Mouse (Mus musculus): ENCODE data around the gene Vac14. TPM values are rescaled to one million over a fixed set of nuclear protein-coding genes. Genes with fewer than 3 reads are reported as not detected.

Gene Vac14
- polyA plus RNA-seq, 1 experiment from 2014 or later, result 31.8 TPM

DNA sequence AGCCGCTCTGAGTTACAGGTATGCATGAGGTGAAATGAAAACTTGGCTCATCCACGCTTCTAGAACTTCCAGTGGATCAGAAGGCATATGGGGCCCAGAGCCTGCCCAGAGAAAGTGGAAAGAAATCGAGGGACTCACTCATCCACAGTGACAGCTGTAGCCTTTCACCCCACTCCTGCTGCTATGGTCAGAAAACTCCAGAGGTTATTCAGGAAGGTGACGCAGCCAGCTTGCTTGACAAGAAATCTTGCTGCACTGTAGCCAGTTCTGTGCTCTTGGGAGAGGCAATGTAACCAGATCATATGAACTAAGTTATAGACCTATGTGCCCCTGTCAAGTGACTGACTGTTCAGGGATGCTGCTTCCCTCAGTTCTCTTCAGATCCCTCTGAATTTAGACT, 77.7 kb downstream of the Vac14 start:
- H3K27me3 ChIP-seq, result no peaks in the 10 kb centered on the region
- ATAC-seq (ENCODE audit: low FRiP score, low read depth), result no peak
- H3K9ac ChIP-seq (replicated peaks), result no peak overlapping the region
- H3K4me3 ChIP-seq, result no peak overlapping the region
- H3K36me3 ChIP-seq, result peaks cover 23% of the 10 kb centered on the region
- 93% methylated on average over 4 of the region's 4 CpGs for WGBS
- no peak overlapping the region for H3K27ac ChIP-seq (replicated peaks)
- H3K9me3 ChIP-seq, result no peaks in the 10 kb centered on the region
- no peaks in the 10 kb centered on the region for H3K4me1 ChIP-seq
- no peak overlapping the region for H3K4me2 ChIP-seq (replicated peaks)

DNA sequence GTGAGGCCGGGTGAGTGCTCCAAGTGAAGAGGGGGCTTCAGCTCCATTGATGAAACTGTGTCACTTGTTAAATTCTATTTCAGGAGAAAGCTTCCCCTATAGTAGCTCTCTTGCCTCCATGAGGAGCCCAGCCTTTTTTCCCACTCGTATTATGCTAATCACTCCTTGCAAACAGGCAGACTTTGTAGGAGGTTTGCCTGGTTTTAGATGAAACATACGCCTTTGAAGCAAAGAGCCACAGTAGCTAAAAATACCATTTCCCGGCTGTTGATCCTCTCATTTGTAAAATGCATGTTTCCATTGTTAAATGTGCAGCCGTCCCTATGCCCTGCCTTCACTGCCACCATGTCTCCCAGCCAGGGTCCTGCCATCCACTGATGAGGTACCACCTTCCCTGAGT, 79.2 kb downstream of the Vac14 start:
- H3K27ac ChIP-seq (replicated peaks), result no peak overlapping the region
- no peaks in the 10 kb centered on the region for H3K27me3 ChIP-seq
- no peaks in the 10 kb centered on the region for H3K9me3 ChIP-seq
- 0 out of 2 replicates have a peak, but pooled peaks cover 5% of the 10 kb centered on the region for H3K4me1 ChIP-seq
- H3K9ac ChIP-seq (replicated peaks), result no peak overlapping the region
- 86% methylated on average over 5 of the region's 5 CpGs for WGBS
- H3K4me3 ChIP-seq, result no peak overlapping the region
- H3K4me2 ChIP-seq (replicated peaks), result no peak overlapping the region
- no peak for ATAC-seq (ENCODE audit: low FRiP score, low read depth)
- H3K36me3 ChIP-seq, result peaks cover 29% of the 10 kb centered on the region

DNA sequence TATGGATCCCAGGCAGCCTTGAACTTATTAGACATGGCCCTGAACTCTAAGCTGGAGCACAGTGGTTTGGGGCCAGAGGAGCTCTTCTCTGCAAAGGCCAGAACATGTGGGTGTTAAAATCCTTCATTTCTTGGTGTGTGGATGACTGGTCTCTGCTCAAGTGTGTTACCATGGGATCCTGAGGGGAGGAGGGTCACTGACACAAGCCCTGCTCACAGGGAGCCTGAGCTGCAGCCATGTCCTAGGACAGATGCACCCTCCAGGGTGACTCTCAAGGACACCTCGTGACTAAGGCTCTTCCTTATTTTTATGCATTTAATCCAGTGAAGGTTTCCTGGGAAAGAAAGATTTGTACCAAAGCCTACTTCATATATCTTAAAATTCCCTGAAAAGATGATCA, 79.7 kb downstream of the Vac14 start:
- no peak overlapping the region for H3K4me2 ChIP-seq (replicated peaks)
- 0 out of 2 replicates have a peak, but pooled peaks cover 9% of the 10 kb centered on the region for H3K4me1 ChIP-seq
- WGBS, result 93% methylated on average over 1 of the region's 1 CpGs
- peaks cover 29% of the 10 kb centered on the region for H3K36me3 ChIP-seq
- H3K9me3 ChIP-seq, result no peaks in the 10 kb centered on the region
- H3K27ac ChIP-seq (replicated peaks), result no peak overlapping the region
- no peak overlapping the region for H3K9ac ChIP-seq (replicated peaks)
- no peaks in the 10 kb centered on the region for H3K27me3 ChIP-seq
- H3K4me3 ChIP-seq, result no peak overlapping the region
- ATAC-seq (ENCODE audit: low FRiP score, low read depth), result no peak

DNA sequence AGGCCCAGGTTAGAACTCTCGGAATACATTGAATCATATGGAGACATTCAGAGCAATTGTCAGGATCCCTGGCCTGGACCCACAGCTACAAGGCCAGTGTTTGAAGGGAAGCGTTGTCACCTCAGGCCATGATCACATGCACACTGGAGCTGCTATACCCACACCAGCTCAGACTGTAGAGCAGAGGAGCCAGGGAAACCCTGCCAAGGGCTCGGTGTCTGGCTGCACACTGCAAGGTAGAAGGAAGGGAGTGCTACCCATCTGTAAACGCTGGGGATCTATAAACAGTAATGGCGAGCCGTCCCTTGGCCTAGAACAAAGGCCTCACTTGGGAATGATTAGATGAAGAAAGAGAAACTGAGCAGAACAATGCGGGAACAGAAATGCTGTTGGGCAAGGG, 81.1 kb downstream of the Vac14 start:
- no peaks in the 10 kb centered on the region for H3K9me3 ChIP-seq
- H3K36me3 ChIP-seq, result peaks cover 25% of the 10 kb centered on the region
- H3K4me1 ChIP-seq, result 0 out of 2 replicates have a peak, but pooled peaks cover 9% of the 10 kb centered on the region
- H3K27me3 ChIP-seq, result no peaks in the 10 kb centered on the region
- no peak overlapping the region for H3K27ac ChIP-seq (replicated peaks)
- ATAC-seq (ENCODE audit: low FRiP score, low read depth), result no peak
- H3K4me2 ChIP-seq (replicated peaks), result no peak overlapping the region
- no peak overlapping the region for H3K4me3 ChIP-seq
- 91% methylated on average over 7 of the region's 7 CpGs for WGBS
- H3K9ac ChIP-seq (replicated peaks), result no peak overlapping the region

DNA sequence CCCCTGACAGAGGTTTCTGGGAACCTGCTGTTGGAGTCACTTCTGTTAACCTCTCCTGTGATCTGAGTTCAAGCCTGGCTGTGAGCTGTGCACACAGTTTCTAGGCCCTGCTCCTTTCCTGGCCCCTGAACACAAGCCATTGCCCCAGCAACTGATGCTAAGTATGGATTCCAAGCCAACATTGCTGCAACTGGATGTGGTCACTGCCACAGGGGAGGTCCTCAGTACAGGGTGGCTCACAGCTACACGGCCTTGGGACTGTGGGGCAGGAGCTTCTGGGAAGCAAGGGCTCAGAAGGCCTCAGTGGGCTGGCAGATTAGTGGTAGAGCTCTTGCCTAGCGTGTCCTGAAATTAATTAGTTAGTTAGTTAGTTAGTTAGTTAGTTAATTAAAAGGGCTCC, 82.2 kb downstream of the Vac14 start:
- Histone ChIP-seq H3K4me1 (0 out of 2 replicates have a peak, but pooled peaks cover 9% of the 10 kb centered on the region), H3K36me3 (peaks cover 31% of the 10 kb centered on the region), H3K4me2 (replicated peaks) (no peak overlapping the region), H3K27ac (replicated peaks) (no peak overlapping the region), H3K9me3 (no peaks in the 10 kb centered on the region), H3K9ac (replicated peaks) (no peak overlapping the region), H3K4me3 (no peak overlapping the region), H3K27me3 (no peaks in the 10 kb centered on the region)
- 85% methylated on average over 2 of the region's 2 CpGs for WGBS
- ATAC-seq (ENCODE audit: low FRiP score, low read depth), result no peak

DNA sequence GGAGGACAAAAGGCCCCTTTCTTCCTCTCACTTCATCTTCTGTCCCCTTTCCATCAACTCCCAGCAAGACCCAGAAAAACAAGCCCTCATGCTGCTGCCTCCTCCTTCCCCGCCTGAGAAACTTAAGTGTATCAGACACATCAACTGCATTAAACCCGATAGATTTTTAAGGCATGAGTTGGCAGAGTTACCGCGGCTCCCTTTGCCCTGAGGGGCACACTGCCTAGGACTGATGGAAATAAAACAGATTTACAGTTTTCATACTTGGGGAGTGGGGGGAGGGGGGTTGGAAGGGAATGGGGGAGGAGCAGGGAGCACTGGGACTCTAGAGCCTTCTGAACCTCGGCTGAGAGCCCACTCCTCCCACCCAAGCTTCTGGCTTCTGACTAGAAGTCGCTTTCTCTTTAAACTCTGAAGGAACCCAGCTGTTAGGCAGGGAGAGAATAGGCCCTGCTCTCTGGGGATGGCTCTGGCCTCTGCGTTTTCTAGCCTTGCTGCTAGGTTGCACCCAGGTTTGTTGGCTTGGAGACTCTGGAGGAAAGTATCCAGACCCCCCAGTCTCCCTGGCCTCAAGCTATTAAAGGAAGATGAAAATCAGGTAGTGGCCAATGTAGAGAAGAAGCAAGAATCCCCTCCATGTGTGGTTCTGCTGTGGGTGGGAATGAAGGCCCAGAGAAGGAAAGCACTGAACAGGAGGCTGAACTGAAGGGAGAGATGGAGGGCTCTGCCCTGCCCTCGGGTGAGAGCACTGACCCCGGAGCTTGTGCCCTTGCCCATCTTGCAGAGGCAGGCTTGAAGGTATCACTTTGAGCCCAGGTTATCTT, 84.5 kb downstream of the Vac14 start:
- H3K36me3 ChIP-seq, result peaks cover 24% of the 10 kb centered on the region
- no peak overlapping the region for H3K4me3 ChIP-seq
- no peak overlapping the region for H3K9ac ChIP-seq (replicated peaks)
- no peaks in the 10 kb centered on the region for H3K27me3 ChIP-seq
- H3K9me3 ChIP-seq, result no peaks in the 10 kb centered on the region
- H3K4me2 ChIP-seq (replicated peaks), result no peak overlapping the region
- H3K27ac ChIP-seq (replicated peaks), result no peak overlapping the region
- ATAC-seq (ENCODE audit: low FRiP score, low read depth), result no peak
- H3K4me1 ChIP-seq, result 0 out of 2 replicates have a peak, but pooled peaks cover 9% of the 10 kb centered on the region
- WGBS, result 61% methylated on average over 9 of the region's 9 CpGs

DNA sequence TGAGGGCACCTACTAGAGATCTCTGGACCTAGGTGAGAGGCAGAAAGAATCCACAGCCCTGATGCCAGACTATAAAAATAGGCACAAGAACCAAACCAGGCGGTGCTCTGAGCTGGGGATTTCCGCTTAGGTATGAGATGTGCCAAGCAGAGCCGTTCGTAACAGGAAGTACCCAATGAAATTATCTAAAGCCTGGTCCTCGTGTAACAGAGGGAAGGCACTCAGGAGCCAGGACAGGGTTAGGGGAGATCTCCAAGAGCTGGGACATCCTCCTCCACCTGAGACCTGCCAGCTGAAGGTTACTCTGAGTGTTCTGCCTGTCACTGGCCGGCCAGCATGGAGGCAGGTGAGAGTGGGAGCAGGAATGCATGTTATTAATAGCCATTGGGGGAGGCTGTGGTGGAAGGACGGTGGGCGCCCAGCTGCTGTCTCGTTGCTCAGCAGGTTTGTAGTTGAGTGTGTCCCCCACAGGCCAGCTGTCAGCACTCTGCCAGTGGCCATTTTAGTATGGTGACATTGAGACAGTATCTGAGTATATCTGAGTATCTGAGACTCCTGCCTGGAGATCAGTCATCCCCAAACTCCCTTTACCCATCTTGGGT, 85.2 kb downstream of the Vac14 start:
- H3K4me2 ChIP-seq (replicated peaks), result no peak overlapping the region
- no peak overlapping the region for H3K4me3 ChIP-seq
- ATAC-seq (ENCODE audit: low FRiP score, low read depth), result no peak
- no peaks in the 10 kb centered on the region for H3K9me3 ChIP-seq
- H3K27ac ChIP-seq (replicated peaks), result no peak overlapping the region
- peaks cover 29% of the 10 kb centered on the region for H3K36me3 ChIP-seq
- no peaks in the 10 kb centered on the region for H3K27me3 ChIP-seq
- 0 out of 2 replicates have a peak, but pooled peaks cover 9% of the 10 kb centered on the region for H3K4me1 ChIP-seq
- WGBS, result 91% methylated on average over 9 of the region's 9 CpGs
- no peak overlapping the region for H3K9ac ChIP-seq (replicated peaks)

DNA sequence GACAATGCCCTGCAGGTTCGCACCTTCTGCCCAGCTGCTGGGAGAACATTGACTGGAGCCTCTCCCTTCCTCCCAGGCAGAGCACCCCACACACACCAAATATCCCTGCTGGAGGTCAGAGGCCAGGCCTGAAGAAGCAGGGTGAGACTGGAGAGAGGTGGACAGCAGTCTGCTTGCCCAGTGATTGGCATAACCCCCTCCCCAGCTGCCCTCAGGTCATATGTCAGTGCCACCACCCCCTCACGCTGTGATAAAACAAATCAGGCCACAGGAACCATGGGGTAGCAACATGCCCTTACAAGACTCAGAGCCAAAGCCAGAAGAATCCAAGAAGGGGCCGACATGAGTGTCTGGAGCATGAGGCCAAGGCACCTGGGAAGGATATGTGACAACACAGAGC, 85.7 kb downstream of the Vac14 start:
- H3K36me3 ChIP-seq, result peaks cover 25% of the 10 kb centered on the region
- H3K27ac ChIP-seq (replicated peaks), result no peak overlapping the region
- no peak for ATAC-seq (ENCODE audit: low FRiP score, low read depth)
- H3K9me3 ChIP-seq, result no peaks in the 10 kb centered on the region
- no peak overlapping the region for H3K9ac ChIP-seq (replicated peaks)
- 86% methylated on average over 3 of the region's 3 CpGs for WGBS
- H3K4me1 ChIP-seq, result 0 out of 2 replicates have a peak, but pooled peaks cover 9% of the 10 kb centered on the region
- no peaks in the 10 kb centered on the region for H3K27me3 ChIP-seq
- H3K4me2 ChIP-seq (replicated peaks), result no peak overlapping the region
- no peak overlapping the region for H3K4me3 ChIP-seq

DNA sequence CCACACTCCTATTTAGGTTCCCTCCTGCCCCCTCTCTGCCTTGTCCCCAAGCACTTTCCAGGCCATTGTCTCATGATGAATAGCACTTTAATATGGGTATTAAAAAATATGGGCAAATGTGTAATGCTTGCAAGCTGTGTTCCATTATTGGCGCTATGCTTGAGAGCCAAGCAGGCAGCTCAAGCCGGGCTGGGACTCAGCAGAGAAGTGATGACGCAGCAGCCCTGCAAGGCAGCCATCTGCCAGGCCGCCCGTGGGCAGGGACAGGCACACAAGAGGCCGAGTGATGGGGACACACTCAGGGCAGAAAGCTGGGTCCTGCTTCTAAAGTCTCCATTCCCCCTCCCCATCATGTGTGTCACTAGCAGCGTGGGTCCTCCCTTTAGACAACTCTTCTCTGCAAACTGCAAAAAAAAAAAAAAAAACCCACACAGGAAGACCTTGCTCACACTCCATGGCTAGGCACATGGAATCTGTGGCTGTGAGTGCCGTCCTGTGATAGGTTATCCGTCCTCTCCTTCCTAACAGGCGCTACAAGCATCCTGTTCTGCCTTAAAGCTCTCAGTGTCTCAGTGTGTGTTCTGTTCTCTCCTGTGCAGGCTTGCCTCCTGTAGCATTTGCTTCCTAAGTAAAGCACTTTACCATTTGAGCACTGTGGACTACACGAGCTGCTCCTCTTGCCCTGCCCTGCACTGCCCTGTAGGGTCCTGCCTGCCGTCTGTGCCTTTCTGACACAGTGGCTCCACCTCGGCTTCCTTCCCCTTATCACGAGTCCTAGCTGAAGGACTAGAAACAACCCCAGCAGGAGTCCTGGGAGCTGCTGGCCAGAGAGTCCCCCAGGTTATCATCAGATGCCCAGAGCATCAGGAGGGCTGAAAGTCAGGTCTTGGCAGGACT, 87.3 kb downstream of the Vac14 start:
- no peak for ATAC-seq (ENCODE audit: low FRiP score, low read depth)
- H3K27me3 ChIP-seq, result no peaks in the 10 kb centered on the region
- no peaks in the 10 kb centered on the region for H3K9me3 ChIP-seq
- WGBS, result 77% methylated on average over 14 of the region's 14 CpGs
- H3K4me3 ChIP-seq, result no peak overlapping the region
- H3K4me1 ChIP-seq, result 0 out of 2 replicates have a peak, but pooled peaks cover 9% of the 10 kb centered on the region
- H3K9ac ChIP-seq (replicated peaks), result no peak overlapping the region
- no peak overlapping the region for H3K4me2 ChIP-seq (replicated peaks)
- H3K27ac ChIP-seq (replicated peaks), result no peak overlapping the region
- H3K36me3 ChIP-seq, result peaks cover 28% of the 10 kb centered on the region

DNA sequence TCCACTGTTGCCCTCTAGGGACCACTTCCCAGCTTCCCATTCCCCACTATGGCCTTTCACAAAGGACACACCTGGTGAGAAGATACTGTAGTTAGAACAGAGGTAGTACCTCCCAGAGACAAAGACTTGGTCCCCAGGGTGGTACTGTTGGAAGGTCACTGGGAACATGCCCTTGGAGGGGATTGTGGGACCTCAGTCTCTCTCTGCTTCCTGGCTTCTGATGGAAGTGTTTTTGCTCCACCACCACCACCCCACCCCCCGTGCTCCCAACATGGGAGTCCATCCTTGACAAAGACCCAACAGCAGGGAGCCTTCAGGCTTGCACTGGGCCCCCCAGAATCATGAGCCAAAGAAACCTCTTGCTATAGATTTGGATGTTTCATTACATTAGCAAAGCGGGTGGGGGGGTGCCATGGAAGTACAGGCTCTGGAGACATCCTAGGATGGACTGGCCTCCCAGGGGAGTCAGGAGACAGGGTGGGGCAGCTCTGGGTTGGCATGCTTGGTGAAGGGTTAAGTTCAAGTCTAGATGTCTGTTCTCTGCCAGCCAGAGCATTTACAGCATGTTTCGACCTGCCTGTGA, 88.0 kb downstream of the Vac14 start:
- H3K9ac ChIP-seq (replicated peaks), result no peak overlapping the region
- WGBS, result 89% methylated on average over 3 of the region's 3 CpGs
- no peak overlapping the region for H3K27ac ChIP-seq (replicated peaks)
- no peaks in the 10 kb centered on the region for H3K27me3 ChIP-seq
- no peak overlapping the region for H3K4me2 ChIP-seq (replicated peaks)
- peaks cover 31% of the 10 kb centered on the region for H3K36me3 ChIP-seq
- no peak overlapping the region for H3K4me3 ChIP-seq
- ATAC-seq (ENCODE audit: low FRiP score, low read depth), result no peak
- no peaks in the 10 kb centered on the region for H3K9me3 ChIP-seq
- H3K4me1 ChIP-seq, result 0 out of 2 replicates have a peak, but pooled peaks cover 9% of the 10 kb centered on the region

DNA sequence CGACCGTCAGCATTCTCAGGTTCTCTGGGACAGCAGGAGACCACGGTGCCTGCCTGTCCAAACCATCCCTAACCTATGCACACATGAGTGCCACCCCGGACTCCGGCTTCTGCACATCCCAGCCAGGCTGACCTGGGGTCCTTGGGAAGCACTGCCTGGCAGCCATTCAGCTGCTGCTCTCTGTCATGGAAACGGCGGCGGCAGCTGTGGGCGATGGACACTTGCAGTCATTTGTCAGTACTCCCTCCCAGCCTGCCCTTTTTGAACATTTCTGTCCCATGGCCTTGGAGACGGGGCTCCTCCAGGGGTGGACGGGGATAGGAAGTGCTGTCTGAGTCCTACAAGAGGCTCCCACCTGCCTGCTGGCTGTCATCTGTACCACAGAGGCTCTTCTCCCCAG, 90.0 kb downstream of the Vac14 start:
- 91% methylated on average over 11 of the region's 11 CpGs for WGBS
- H3K27ac ChIP-seq (replicated peaks), result no peak overlapping the region
- H3K9me3 ChIP-seq, result no peaks in the 10 kb centered on the region
- peaks cover 48% of the 10 kb centered on the region for H3K36me3 ChIP-seq
- H3K4me3 ChIP-seq, result no peak overlapping the region
- no peaks in the 10 kb centered on the region for H3K27me3 ChIP-seq
- no peak overlapping the region for H3K4me2 ChIP-seq (replicated peaks)
- 0 out of 2 replicates have a peak overlapping the region, but pooled peaks have one; percentile 6 for H3K9ac ChIP-seq (replicated peaks)
- no peak for ATAC-seq (ENCODE audit: low FRiP score, low read depth)
- H3K4me1 ChIP-seq, result no peaks in the 10 kb centered on the region
